Mouse (Mus musculus): ENCODE measurements around the gene Srp68.

Srp68 gene

GRCm38 (mm10) chr11:116201151-116201550 is 72.9 kb downstream of the Srp68 start:
- DNase-seq, result no peak

DNA sequence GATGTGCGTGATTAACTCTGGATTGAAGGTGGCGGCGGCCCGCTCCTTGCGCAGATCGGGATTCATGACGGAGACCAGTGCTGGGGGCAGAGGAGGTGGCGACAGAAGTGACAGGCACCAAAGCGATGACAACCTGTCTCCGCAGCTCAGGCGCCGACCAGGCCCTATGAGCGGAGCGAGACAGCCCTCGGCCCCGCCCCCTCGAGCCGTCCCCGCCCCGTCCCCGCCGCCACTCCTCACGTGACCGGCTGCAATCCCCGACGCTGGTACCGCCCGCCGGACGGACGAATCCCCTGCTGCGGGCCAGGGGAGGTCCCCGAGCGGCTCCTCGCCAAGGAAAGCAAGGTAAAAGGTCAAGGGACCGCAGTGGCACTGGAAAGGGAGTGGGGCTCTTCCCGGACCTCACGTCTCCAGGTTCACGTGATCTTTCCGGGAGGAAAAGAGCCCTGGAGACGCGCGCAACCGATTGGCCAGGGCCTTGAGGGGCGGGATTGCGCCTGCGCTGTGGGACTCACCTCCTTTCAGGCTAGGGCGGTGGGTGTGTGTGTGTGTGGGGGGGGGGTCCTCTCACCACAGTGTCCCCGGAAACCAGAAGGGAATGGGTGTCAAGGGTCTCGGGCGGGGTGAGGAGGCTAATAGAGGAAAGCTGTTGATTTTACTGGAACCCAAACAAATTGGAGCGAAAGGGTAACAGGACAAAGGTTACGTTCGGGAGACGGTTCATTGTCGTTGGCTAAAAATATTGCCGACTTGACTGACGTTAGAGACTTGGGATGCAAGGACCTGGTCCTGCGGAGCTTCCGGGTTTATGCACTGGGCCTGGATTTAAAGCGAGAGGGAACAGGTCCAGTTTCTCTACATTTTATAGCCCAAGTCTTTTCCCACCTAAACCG is 75.1 kb downstream of the Srp68 start, which contains the start of the genes Ten1 and Acox1:
Gene Ten1, plus strand, starts transcription at position 217 of the 893 bp plus-strand sequence.
Gene Acox1, minus strand, starts transcription at position 407 of the 893 bp plus-strand sequence.
- peak; percentile 96 for DNase-seq

GRCm38 (mm10) chr11:116198132-116198531 is 75.9 kb downstream of the Srp68 start:
- DNase-seq, result no peak

DNA sequence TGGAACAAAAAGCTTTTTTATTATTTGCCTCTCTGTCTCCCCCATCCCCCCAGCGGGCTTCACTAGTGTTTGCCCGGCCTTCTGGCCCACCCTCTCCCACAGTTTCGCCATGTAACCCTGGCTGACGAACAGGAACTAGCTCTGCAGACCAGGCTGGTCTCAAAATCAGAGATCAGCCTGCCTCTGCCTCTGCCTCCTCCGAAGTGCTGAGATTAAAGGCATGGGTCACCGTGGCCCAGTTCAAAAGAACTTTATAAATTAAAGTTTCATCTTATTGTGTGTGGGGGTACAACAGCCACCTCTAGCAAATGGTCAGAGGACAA is 76.5 kb downstream of the Srp68 start:
- no peak for DNase-seq

DNA sequence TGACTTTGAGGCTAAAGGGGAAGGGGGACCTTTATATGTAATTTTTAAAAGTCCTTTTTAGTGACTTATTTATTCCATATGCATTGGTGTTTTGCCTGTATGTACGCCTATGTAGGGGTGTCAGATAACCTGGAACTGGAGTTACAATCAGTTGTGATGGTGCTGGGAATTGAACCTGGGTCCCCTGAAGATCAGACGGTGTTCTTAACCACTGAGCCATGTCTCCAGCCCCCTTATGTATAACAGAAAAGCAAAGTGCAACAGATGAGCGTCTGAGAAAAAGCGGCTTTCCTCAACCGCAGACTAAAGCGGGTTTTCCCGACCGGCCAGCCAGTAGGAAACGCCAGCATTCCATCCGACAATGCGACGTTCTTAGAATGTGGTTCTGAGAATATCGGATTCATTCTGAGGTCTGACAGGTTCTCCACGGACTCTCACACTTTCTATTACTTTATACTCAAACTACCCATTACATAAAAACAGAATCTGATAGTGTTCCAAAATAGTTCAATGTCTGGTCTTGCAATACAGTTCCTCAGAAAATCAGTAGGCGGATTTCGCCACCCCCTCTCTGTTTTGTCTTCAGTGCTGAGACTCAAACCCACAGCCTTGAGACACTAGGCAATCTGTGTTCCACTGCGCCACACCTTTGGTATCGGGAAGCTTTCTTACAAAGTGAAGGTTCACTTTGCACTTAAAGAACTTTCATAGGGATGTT is 77.0 kb downstream of the Srp68 start:
- DNase-seq, result no peak

GRCm38 (mm10) chr11:116196336-116196735 is 77.7 kb downstream of the Srp68 start:
- DNase-seq, result no peak

DNA sequence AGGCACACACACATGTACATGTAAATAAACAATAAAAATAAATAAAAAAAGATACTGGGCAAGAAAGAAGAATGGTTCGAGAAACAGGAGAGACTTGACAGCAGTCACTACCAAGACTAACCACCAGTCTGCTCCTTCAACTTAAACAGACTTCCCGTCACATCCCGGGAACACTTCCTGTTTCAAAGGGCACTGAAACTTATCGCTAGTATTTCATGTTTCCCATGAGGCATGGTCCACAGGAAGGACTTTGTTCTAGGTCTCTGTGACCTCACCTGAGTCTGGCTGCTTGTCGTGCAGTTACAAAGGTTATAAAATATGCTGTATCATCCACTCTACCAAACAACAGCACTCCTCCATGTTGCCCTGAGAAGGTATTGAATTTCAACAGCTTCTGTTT is 78.8 kb downstream of the Srp68 start:
- DNase-seq, result no peak

Measured in liver (tissue).